Mouse (Mus musculus) liver, embryonic 14.5 days (tissue): ENCODE data around the gene Ankrd23.

ENCODE experiments used
- CTCF ChIP-seq: IDR thresholded peaks from 2 replicates; pipeline ENCODE4 v1.5.1; 2016; ENCODE audit warnings: antibody characterized with exemption, low read depth, control low read depth
- EP300 ChIP-seq: IDR thresholded peaks from 2 replicates; pipeline ENCODE4 v1.6.1; 2016; ENCODE audit warnings: antibody characterized with exemption, low read depth

GRCm38 (mm10) chr1:36489661-36490060 is 47.0 kb downstream of the Ankrd23 start:
- TF ChIP-seq CTCF (no peak), EP300 (no peak)
